Mouse (Mus musculus): Measurements from ENCODE around the gene Zmynd8. TPM values are rescaled to one million over a fixed set of nuclear protein-coding genes. Genes with fewer than 3 reads are reported as not detected.

Gene Zmynd8
- polyA plus RNA-seq, 1 experiment from 2014 or later, result 82.2 TPM

DNA sequence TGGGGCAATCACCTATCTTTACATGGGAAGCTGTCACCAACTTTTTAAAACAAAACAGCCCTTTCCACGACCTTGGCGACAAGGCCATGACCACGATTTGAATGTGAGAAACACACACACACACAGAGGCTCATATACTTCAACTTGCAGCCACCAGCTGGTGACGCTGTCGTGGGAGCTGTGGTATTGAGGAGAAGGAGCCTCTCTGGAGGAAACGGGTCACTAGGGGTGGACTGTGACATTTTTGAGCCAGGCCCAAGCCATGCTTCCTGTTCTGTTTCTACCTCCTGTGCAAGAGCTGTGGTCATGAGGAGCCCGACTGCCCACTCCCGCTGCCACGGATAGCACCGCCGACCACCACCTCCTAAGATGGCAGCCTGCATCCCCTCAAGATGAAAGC, 46.4 kb downstream of the Zmynd8 start:
- no peak overlapping the region for H3K4me2 ChIP-seq
- no peak overlapping the region for H3K9ac ChIP-seq
- H3K4me3 ChIP-seq, result no peak overlapping the region
- peaks cover 24% of the 10 kb centered on the region for H3K36me3 ChIP-seq
- WGBS, result 91% methylated on average over 11 of the region's 11 CpGs
- no peaks in the 10 kb centered on the region for H3K27me3 ChIP-seq
- ATAC-seq (ENCODE audit: low FRiP score), result no peak
- no peaks in the 10 kb centered on the region for H3K9me3 ChIP-seq
- peaks cover 82% of the 10 kb centered on the region for H3K4me1 ChIP-seq (replicated peaks)
- peak overlapping the region; percentile 62 for H3K27ac ChIP-seq

DNA sequence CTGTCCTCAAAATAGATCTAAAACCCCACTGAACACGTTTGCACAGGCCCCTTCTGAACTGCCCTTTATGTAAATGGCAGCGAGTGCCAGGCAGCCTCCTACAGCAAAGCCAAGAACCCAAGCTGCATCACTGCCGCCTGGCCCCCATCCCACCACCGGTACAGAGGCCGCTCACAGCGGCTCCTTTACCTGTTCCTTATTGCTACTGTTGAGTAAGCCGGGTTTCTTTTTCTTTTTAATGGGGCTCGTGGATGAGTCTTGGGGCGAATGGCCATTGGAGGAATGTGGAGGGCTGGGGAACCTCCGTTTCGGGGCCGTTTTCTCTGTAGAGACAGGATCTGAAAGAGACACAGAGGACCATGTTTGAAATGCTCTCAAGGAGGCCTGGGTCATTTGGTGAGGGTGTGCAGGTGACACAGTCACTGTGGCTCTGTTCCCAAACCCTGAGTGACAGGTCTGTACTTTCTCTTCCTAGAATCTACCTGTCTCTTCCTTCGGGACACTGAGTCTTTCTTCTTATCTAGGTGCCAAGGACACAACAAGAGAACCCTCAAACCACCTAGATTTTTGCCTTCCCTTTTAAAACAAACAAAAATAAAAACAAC, 46.9 kb downstream of the Zmynd8 start:
- Histone ChIP-seq H3K9ac (peak overlapping the region; percentile 51), H3K9me3 (no peaks in the 10 kb centered on the region), H3K4me3 (no peak overlapping the region), H3K4me1 (replicated peaks) (peaks cover 77% of the 10 kb centered on the region), H3K36me3 (peaks cover 27% of the 10 kb centered on the region), H3K27me3 (no peaks in the 10 kb centered on the region), H3K4me2 (no peak overlapping the region), H3K27ac (peak overlapping the region; percentile 62)
- ATAC-seq (ENCODE audit: low FRiP score), result no peak
- WGBS, result 86% methylated on average over 13 of the region's 13 CpGs

DNA sequence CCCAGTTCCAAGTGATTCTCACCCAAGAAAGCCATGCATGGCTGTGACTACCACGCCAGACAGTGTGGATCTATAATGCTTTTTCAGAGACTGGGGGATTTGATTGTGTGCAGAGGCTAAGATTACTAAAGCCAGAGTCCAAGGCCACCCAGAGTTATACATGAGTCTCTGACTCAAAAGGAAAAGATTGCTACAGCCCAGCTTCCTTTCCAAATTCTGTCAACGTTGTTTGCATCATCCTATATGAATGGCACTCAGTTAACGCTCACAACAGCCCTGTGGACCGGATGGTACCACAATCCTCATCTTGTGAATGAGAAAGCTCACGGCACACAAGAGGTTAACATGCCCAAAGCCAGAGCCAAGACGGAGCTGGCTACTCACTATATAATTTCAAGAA, 48.0 kb downstream of the Zmynd8 start:
- 83% methylated on average over 6 of the region's 6 CpGs for WGBS
- Histone ChIP-seq H3K36me3 (peaks cover 37% of the 10 kb centered on the region), H3K4me3 (no peak overlapping the region), H3K27me3 (no peaks in the 10 kb centered on the region), H3K9ac (no peak overlapping the region), H3K4me1 (replicated peaks) (peaks cover 71% of the 10 kb centered on the region), H3K4me2 (no peak overlapping the region), H3K9me3 (no peaks in the 10 kb centered on the region), H3K27ac (peak overlapping the region; percentile 62)
- no peak for ATAC-seq (ENCODE audit: low FRiP score)

DNA sequence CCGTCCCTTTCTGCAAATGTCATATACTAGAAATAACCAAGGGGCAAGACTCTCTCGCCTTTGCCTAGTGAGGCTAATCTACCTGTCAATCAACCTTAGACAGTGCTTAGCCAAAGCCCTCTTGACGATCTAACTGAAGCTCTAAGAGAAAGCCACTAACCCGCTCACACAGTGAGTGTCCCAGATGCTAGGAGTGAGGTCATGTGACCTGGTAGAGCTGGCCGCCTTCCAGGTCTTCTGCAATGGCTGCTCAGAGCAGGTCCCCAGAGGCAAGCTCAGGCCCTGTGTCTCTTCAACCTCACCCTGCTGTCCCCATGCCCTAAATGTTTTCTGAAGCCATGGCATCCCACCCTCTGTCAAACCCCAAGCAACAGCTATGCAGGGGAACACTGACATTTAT, 49.7 kb downstream of the Zmynd8 start:
- Histone ChIP-seq H3K4me2 (no peak overlapping the region), H3K4me3 (no peak overlapping the region), H3K4me1 (replicated peaks) (peaks cover 60% of the 10 kb centered on the region), H3K27me3 (no peaks in the 10 kb centered on the region), H3K36me3 (peaks cover 54% of the 10 kb centered on the region), H3K27ac (peak overlapping the region; percentile 62), H3K9ac (0 out of 2 replicates have a peak overlapping the region, but pooled peaks have one; percentile 9), H3K9me3 (no peaks in the 10 kb centered on the region)
- peak; percentile 31; the same call in 1 of the 2 replicates for ATAC-seq (ENCODE audit: low FRiP score)
- 41% methylated on average over 5 of the region's 5 CpGs for WGBS

- Histone ChIP-seq H3K4me3 (no peak overlapping the region), H3K4me2 (no peak overlapping the region), H3K27me3 (no peaks in the 10 kb centered on the region), H3K9me3 (no peaks in the 10 kb centered on the region), H3K4me1 (replicated peaks) (peaks cover 41% of the 10 kb centered on the region), H3K9ac (no peak overlapping the region), H3K27ac (no peak overlapping the region), H3K36me3 (peaks cover 75% of the 10 kb centered on the region)
- 86% methylated on average over 8 of the region's 8 CpGs for WGBS
- ATAC-seq (ENCODE audit: low FRiP score), result no peak
These were observed 52.0 kb downstream of the Zmynd8 start for GRCm38 (mm10) chr2:165846787-165847186.

DNA sequence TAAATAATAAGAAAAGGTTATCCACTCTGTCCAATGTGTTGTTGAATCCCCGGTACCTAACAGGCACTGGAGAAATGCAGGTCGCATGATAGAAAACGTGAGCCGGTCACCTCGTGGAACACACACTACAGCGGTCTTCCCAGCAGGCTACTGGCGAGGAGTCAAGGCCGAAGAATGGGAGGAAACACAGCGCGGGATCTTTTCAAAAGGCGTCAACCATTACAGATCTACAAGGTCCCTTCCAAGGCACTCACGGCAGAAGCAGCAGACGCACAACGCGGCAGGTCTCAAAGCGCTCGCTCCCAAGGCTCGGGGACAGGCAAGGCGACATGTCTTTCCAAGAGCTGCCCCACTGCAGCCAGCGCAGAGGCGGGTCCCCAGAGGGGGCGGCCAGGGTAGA, 53.3 kb downstream of the Zmynd8 start:
- Histone ChIP-seq H3K4me2 (no peak overlapping the region), H3K4me1 (replicated peaks) (peaks cover 30% of the 10 kb centered on the region), H3K27ac (0 out of 2 replicates have a peak overlapping the region, but pooled peaks have one; percentile 40), H3K4me3 (no peak overlapping the region), H3K36me3 (peaks cover 77% of the 10 kb centered on the region), H3K27me3 (no peaks in the 10 kb centered on the region), H3K9ac (no peak overlapping the region), H3K9me3 (no peaks in the 10 kb centered on the region)
- ATAC-seq (ENCODE audit: low FRiP score), result no peak
- WGBS, result 85% methylated on average over 22 of the region's 22 CpGs

- Histone ChIP-seq H3K9ac (no peak overlapping the region), H3K36me3 (peaks cover 85% of the 10 kb centered on the region), H3K4me1 (replicated peaks) (peaks cover 36% of the 10 kb centered on the region), H3K4me3 (no peak overlapping the region), H3K27me3 (no peaks in the 10 kb centered on the region), H3K9me3 (no peaks in the 10 kb centered on the region), H3K4me2 (no peak overlapping the region), H3K27ac (no peak overlapping the region)
- no peak for ATAC-seq (ENCODE audit: low FRiP score)
- WGBS, result 95% methylated on average over 6 of the region's 6 CpGs
These were observed 55.5 kb downstream of the Zmynd8 start for GRCm38 (mm10) chr2:165843350-165843749.

GRCm38 (mm10) chr2:165842241-165842640, 56.6 kb downstream of the Zmynd8 start:
- H3K4me3 ChIP-seq, result no peak overlapping the region
- peaks cover 43% of the 10 kb centered on the region for H3K4me1 ChIP-seq (replicated peaks)
- no peaks in the 10 kb centered on the region for H3K9me3 ChIP-seq
- H3K9ac ChIP-seq, result no peak overlapping the region
- no peaks in the 10 kb centered on the region for H3K27me3 ChIP-seq
- peaks cover 93% of the 10 kb centered on the region for H3K36me3 ChIP-seq
- 92% methylated on average over 10 of the region's 10 CpGs for WGBS
- H3K27ac ChIP-seq, result no peak overlapping the region
- no peak overlapping the region for H3K4me2 ChIP-seq
- no peak for ATAC-seq (ENCODE audit: low FRiP score)

DNA sequence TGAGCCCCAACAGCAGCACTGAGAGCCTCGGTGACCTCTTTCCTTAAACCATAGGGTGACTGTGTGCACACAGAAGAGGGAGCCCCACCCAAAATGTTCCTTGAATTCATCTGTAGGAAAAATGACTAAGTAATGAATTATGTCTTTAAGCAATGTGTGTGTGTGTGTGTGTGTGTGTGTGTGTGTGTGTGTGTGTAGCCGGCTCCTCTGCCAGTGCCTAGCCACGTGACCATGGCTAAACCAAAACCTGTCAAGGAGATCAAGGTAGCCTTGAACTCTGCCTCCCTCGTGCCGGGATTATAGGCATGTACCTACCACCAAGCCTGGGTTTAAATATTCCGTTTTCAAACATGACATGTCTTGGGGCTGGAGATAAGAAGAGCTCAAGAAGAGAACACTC, 57.0 kb downstream of the Zmynd8 start:
- Histone ChIP-seq H3K9me3 (no peaks in the 10 kb centered on the region), H3K27ac (no peak overlapping the region), H3K27me3 (no peaks in the 10 kb centered on the region), H3K36me3 (peaks cover 95% of the 10 kb centered on the region), H3K4me2 (no peak overlapping the region), H3K4me1 (replicated peaks) (peaks cover 47% of the 10 kb centered on the region), H3K9ac (no peak overlapping the region), H3K4me3 (no peak overlapping the region)
- WGBS, result 91% methylated on average over 6 of the region's 6 CpGs
- ATAC-seq (ENCODE audit: low FRiP score), result no peak

DNA sequence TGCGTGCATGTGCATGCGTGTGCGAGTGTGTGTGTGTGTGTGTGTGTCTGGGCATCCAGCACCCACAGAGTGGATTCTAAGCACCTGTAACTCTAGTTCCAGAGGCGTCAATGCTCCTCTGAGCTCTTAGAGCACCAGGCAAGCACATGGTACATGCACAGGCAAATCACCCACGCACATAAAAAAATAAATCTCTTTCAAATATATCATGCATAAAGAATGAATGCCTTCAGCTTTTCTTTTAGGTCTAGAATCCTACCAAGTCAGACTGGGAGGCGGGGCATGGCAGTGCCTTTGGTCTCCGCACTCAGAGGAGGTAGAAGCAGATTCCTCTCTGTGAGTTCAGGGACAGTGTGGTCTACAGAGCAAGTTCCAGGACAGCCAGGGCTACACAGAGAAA, 58.0 kb downstream of the Zmynd8 start:
- Histone ChIP-seq H3K27me3 (no peaks in the 10 kb centered on the region), H3K4me2 (no peak overlapping the region), H3K4me1 (replicated peaks) (peaks cover 42% of the 10 kb centered on the region), H3K27ac (peak overlapping the region; percentile 83; the same call in 1 of the 2 replicates), H3K4me3 (no peak overlapping the region), H3K36me3 (peaks cover 94% of the 10 kb centered on the region), H3K9me3 (no peaks in the 10 kb centered on the region), H3K9ac (no peak overlapping the region)
- WGBS, result 97% methylated on average over 7 of the region's 7 CpGs
- ATAC-seq (ENCODE audit: low FRiP score), result no peak

GRCm38 (mm10) chr2:165839317-165839652, 59.5 kb downstream of the Zmynd8 start:
- Histone ChIP-seq H3K27me3 (no peaks in the 10 kb centered on the region), H3K9ac (no peak overlapping the region; the same call in 1 of the 2 replicates), H3K36me3 (peaks cover 94% of the 10 kb centered on the region), H3K4me3 (no peak overlapping the region), H3K27ac (peak overlapping the region; percentile 83), H3K4me1 (replicated peaks) (peaks cover 37% of the 10 kb centered on the region), H3K9me3 (no peaks in the 10 kb centered on the region), H3K4me2 (no peak overlapping the region)
- 60% methylated on average over 2 of the region's 2 CpGs for WGBS
- no peak for ATAC-seq (ENCODE audit: low FRiP score)

DNA sequence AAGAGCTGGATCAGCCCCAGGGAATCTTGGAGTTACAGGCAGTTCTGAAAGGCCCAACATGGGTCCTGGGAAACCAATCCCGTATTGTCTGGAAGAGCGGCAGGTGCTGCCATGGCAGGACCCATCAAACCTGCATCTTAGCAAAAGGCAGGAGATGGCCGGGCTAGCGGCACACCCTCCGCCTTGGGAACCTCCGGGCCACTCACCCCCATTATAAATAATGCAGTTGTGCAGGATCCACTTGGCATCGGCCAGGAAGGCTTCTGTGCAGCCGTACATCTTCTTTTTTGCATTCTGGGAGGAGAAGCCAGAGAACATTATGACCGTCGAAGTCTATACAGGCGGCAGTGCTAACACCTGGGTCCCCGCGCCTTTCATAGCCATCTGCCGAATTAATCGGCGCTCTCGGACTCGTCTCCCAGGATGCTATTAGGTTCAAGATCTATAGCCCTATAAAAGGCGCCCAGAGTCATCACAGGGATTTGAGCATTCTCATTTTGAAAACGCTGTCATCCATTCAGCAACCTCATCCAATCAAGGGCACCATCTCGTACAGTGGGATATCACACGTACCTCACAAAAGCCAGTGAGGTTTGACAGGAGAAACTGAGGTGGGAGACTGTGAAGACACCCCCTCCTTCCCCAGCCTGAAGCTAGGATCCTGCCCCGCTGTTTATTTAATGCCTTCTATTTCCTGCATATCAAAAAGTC, 60.1 kb downstream of the Zmynd8 start:
- WGBS, result 52% methylated on average over 23 of the region's 23 CpGs
- peak; percentile 72 for ATAC-seq (ENCODE audit: low FRiP score)
- Histone ChIP-seq H3K27me3 (no peaks in the 10 kb centered on the region), H3K27ac (peak overlapping the region; percentile 83), H3K4me1 (replicated peaks) (peaks cover 35% of the 10 kb centered on the region), H3K9me3 (no peaks in the 10 kb centered on the region), H3K4me2 (no peak overlapping the region), H3K4me3 (no peak overlapping the region), H3K36me3 (peaks cover 94% of the 10 kb centered on the region), H3K9ac (no peak overlapping the region)

GRCm38 (mm10) chr2:165834601-165835000, 64.2 kb downstream of the Zmynd8 start:
- WGBS, result 93% methylated on average over 13 of the region's 13 CpGs
- Histone ChIP-seq H3K4me2 (no peak overlapping the region), H3K4me1 (replicated peaks) (peaks cover 42% of the 10 kb centered on the region), H3K9ac (no peak overlapping the region), H3K4me3 (no peak overlapping the region), H3K36me3 (peaks cover 91% of the 10 kb centered on the region), H3K9me3 (no peaks in the 10 kb centered on the region), H3K27me3 (no peaks in the 10 kb centered on the region), H3K27ac (no peak overlapping the region)
- ATAC-seq (ENCODE audit: low FRiP score), result no peak

All from hindbrain, embryonic 13.5 days (tissue).